Mouse (Mus musculus): ENCODE results near the gene Rbm14. TPM values are rescaled to one million over a fixed set of nuclear protein-coding genes. Genes with fewer than 3 reads are reported as not detected.

The Rbm14 gene
- polyA plus RNA-seq, 1 experiment from 2014 or later = 64.8 TPM

- WGBS = 0% methylated on average over 17 of the region's 17 CpGs
- peak overlapping the region; percentile 81 for H3K4me2 ChIP-seq
- H3K4me1 ChIP-seq (replicated peaks) = peaks cover 39% of the 10 kb centered on the region
- peak overlapping the region; percentile 80 for H3K4me3 ChIP-seq
- H3K27me3 ChIP-seq = no peaks in the 10 kb centered on the region
- peak overlapping the region; percentile 74 for H3K9ac ChIP-seq
- peak overlapping the region; percentile 94 for H3K27ac ChIP-seq (replicated peaks)
- no peaks in the 10 kb centered on the region for H3K36me3 ChIP-seq
- no peaks in the 10 kb centered on the region for H3K9me3 ChIP-seq
- no peak for ATAC-seq (ENCODE audit: low FRiP score, low read depth)
Observed at GRCm38 (mm10) chr19:4810746-4811062, 730 bp downstream of the Rbm14 start.

GRCm38 (mm10) chr19:4810309-4810708, 1.1 kb downstream of the Rbm14 start:
- Histone ChIP-seq H3K4me1 (replicated peaks) (peaks cover 40% of the 10 kb centered on the region), H3K4me3 (peak overlapping the region; percentile 80), H3K36me3 (no peaks in the 10 kb centered on the region), H3K27me3 (no peaks in the 10 kb centered on the region), H3K9ac (peak overlapping the region; percentile 74), H3K9me3 (no peaks in the 10 kb centered on the region), H3K4me2 (peak overlapping the region; percentile 81), H3K27ac (replicated peaks) (peak overlapping the region; percentile 94)
- WGBS = 0% methylated on average over 14 of the region's 14 CpGs
- no peak for ATAC-seq (ENCODE audit: low FRiP score, low read depth)

- Histone ChIP-seq H3K36me3 (peaks cover 43% of the 10 kb centered on the region), H3K4me1 (replicated peaks) (peaks cover 15% of the 10 kb centered on the region), H3K27ac (replicated peaks) (no peak overlapping the region), H3K27me3 (no peaks in the 10 kb centered on the region), H3K4me2 (no peak overlapping the region), H3K9ac (no peak overlapping the region), H3K4me3 (no peak overlapping the region), H3K9me3 (no peaks in the 10 kb centered on the region)
- no peak for ATAC-seq (ENCODE audit: low FRiP score, low read depth)
- WGBS = 74% methylated on average over 10 of the region's 10 CpGs
Observed at GRCm38 (mm10) chr19:4803283-4803682, 8.2 kb downstream of the Rbm14 start.

GRCm38 (mm10) chr19:4802691-4803091, 8.7 kb downstream of the Rbm14 start:
- ATAC-seq (ENCODE audit: low FRiP score, low read depth) = peak; percentile 46; the same call in 1 of the 2 replicates
- Histone ChIP-seq H3K36me3 (peaks cover 44% of the 10 kb centered on the region), H3K9me3 (no peaks in the 10 kb centered on the region)

GRCm38 (mm10) chr19:4799083-4799482, 12.4 kb downstream of the Rbm14 start:
- no peak for ATAC-seq (ENCODE audit: low FRiP score, low read depth)
- no peak overlapping the region for H3K4me2 ChIP-seq
- H3K4me1 ChIP-seq (replicated peaks) = peaks cover 13% of the 10 kb centered on the region
- H3K4me3 ChIP-seq = no peak overlapping the region
- peaks cover 47% of the 10 kb centered on the region for H3K36me3 ChIP-seq
- no peaks in the 10 kb centered on the region for H3K27me3 ChIP-seq
- no peak overlapping the region for H3K27ac ChIP-seq (replicated peaks)
- WGBS = 93% methylated on average over 5 of the region's 5 CpGs
- H3K9me3 ChIP-seq = no peaks in the 10 kb centered on the region
- no peak overlapping the region for H3K9ac ChIP-seq

More at GRCm38 (mm10) chr19:4802691-4803091, 8.7 kb downstream of the Rbm14 start:
- WGBS = 79% methylated on average over 7 of the region's 7 CpGs
- Histone ChIP-seq H3K27me3 (no peaks in the 10 kb centered on the region), H3K4me2 (no peak overlapping the region), H3K9ac (no peak overlapping the region), H3K4me1 (replicated peaks) (peaks cover 9% of the 10 kb centered on the region), H3K4me3 (no peak overlapping the region), H3K27ac (replicated peaks) (no peak overlapping the region)

- no peak overlapping the region for H3K4me2 ChIP-seq
- no peaks in the 10 kb centered on the region for H3K9me3 ChIP-seq
- no peak for ATAC-seq (ENCODE audit: low FRiP score, low read depth)
- H3K27ac ChIP-seq (replicated peaks) = no peak overlapping the region
- peaks cover 44% of the 10 kb centered on the region for H3K36me3 ChIP-seq
- H3K4me3 ChIP-seq = no peak overlapping the region
- peaks cover 15% of the 10 kb centered on the region for H3K4me1 ChIP-seq (replicated peaks)
- WGBS = 99% methylated on average over 2 of the region's 2 CpGs
- no peaks in the 10 kb centered on the region for H3K27me3 ChIP-seq
- no peak overlapping the region for H3K9ac ChIP-seq
Observed at GRCm38 (mm10) chr19:4797846-4798245, 13.6 kb downstream of the Rbm14 start.

GRCm38 (mm10) chr19:4795929-4796328, 15.5 kb downstream of the Rbm14 start:
- no peak overlapping the region for H3K27ac ChIP-seq (replicated peaks)
- no peak for ATAC-seq (ENCODE audit: low FRiP score, low read depth)
- H3K9ac ChIP-seq = no peak overlapping the region
- H3K4me1 ChIP-seq (replicated peaks) = peaks cover 32% of the 10 kb centered on the region
- H3K4me2 ChIP-seq = no peak overlapping the region
- no peak overlapping the region for H3K4me3 ChIP-seq
- H3K27me3 ChIP-seq = no peaks in the 10 kb centered on the region
- no peaks in the 10 kb centered on the region for H3K9me3 ChIP-seq
- peaks cover 38% of the 10 kb centered on the region for H3K36me3 ChIP-seq
- 90% methylated on average over 1 of the region's 1 CpGs for WGBS

- WGBS = under 1% methylated on average over 31 of the region's 31 CpGs
- Histone ChIP-seq H3K9me3 (no peaks in the 10 kb centered on the region), H3K4me3 (peak within 1 kb of the TSS; percentile 65), H3K4me1 (replicated peaks) (peaks cover 51% of the 10 kb centered on the region), H3K27me3 (no peaks in the 10 kb centered on the region), H3K9ac (peak within 1 kb of the TSS; percentile 71), H3K4me2 (peak within 1 kb of the TSS; percentile 74), H3K27ac (replicated peaks) (peak within 1 kb of the TSS; percentile 86), H3K36me3 (peaks cover 30% of the 10 kb centered on the region)
- peak; percentile 99 for ATAC-seq (ENCODE audit: low FRiP score, low read depth)
Observed at GRCm38 (mm10) chr19:4793831-4794422, 17.5 kb downstream of the Rbm14 start, which contains the start of gene Rbm4. Gene Rbm4 (minus strand): TSS chr19:4793901.

GRCm38 (mm10) chr19:4793281-4793830, 18.1 kb downstream of the Rbm14 start:
- Histone ChIP-seq H3K27me3 (no peaks in the 10 kb centered on the region), H3K4me1 (replicated peaks) (peaks cover 57% of the 10 kb centered on the region), H3K27ac (replicated peaks) (peak overlapping the region; percentile 86), H3K4me2 (peak overlapping the region; percentile 74), H3K4me3 (peak overlapping the region; percentile 65), H3K9me3 (no peaks in the 10 kb centered on the region), H3K36me3 (peaks cover 27% of the 10 kb centered on the region), H3K9ac (peak overlapping the region; percentile 71)
- 2% methylated on average over 16 of the region's 16 CpGs for WGBS
- ATAC-seq (ENCODE audit: low FRiP score, low read depth) = peak; percentile 24; the same call in 1 of the 2 replicates

GRCm38 (mm10) chr19:4786313-4786712, 25.1 kb downstream of the Rbm14 start:
- no peak overlapping the region for H3K27ac ChIP-seq (replicated peaks)
- no peaks in the 10 kb centered on the region for H3K27me3 ChIP-seq
- H3K4me3 ChIP-seq = no peak overlapping the region
- 96% methylated on average over 2 of the region's 2 CpGs for WGBS
- H3K4me1 ChIP-seq (replicated peaks) = peaks cover 45% of the 10 kb centered on the region
- H3K36me3 ChIP-seq = peaks cover 65% of the 10 kb centered on the region
- H3K4me2 ChIP-seq = no peak overlapping the region
- no peak for ATAC-seq (ENCODE audit: low FRiP score, low read depth)
- no peak overlapping the region for H3K9ac ChIP-seq
- H3K9me3 ChIP-seq = no peaks in the 10 kb centered on the region

- Histone ChIP-seq H3K4me1 (replicated peaks) (peaks cover 34% of the 10 kb centered on the region), H3K36me3 (peaks cover 63% of the 10 kb centered on the region), H3K27ac (replicated peaks) (no peak overlapping the region), H3K4me2 (no peak overlapping the region), H3K9ac (no peak overlapping the region), H3K9me3 (no peaks in the 10 kb centered on the region), H3K27me3 (no peaks in the 10 kb centered on the region), H3K4me3 (no peak overlapping the region)
- WGBS = 89% methylated on average over 7 of the region's 7 CpGs
- no peak for ATAC-seq (ENCODE audit: low FRiP score, low read depth)
Observed at GRCm38 (mm10) chr19:4785206-4785605, 26.2 kb downstream of the Rbm14 start.

GRCm38 (mm10) chr19:4782891-4783290, 28.5 kb downstream of the Rbm14 start:
- no peaks in the 10 kb centered on the region for H3K27me3 ChIP-seq
- H3K9me3 ChIP-seq = no peaks in the 10 kb centered on the region
- no peak for ATAC-seq (ENCODE audit: low FRiP score, low read depth)
- H3K4me1 ChIP-seq (replicated peaks) = peaks cover 13% of the 10 kb centered on the region
- no peak overlapping the region for H3K9ac ChIP-seq
- H3K27ac ChIP-seq (replicated peaks) = no peak overlapping the region
- H3K4me2 ChIP-seq = no peak overlapping the region
- 88% methylated on average over 2 of the region's 2 CpGs for WGBS
- H3K36me3 ChIP-seq = peaks cover 54% of the 10 kb centered on the region
- H3K4me3 ChIP-seq = no peak overlapping the region
